Mouse (Mus musculus): ENCODE results near the gene Atrnl1. TPM values are rescaled to one million over a fixed set of nuclear protein-coding genes. Genes with fewer than 3 reads are reported as not detected.

Gene Atrnl1
- polyA plus RNA-seq, 1 experiment from 2014 or later = 9.8 TPM

DNA sequence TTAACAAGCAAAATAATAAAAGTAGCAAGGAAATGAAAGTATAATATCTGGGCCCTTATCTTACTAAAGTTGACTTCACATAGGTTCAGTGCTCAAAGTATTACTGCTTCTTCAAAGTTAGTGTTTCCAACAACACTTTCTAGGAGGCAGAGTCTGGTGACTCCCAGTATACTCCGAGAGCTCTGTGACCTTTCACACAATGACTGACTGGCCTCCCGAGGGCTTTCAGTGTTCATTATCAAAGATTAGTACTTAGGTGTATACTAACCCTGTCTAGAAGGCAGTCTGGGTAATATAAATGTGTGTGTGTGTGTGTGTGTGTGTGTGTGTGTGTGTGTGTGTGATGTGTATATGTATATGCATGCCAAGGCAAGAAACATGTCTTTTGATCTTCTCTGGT is 332.5 kb downstream of the Atrnl1 start:
- Histone ChIP-seq H3K27ac (no peak overlapping the region), H3K9ac (no peak overlapping the region), H3K4me1 (peaks cover 11% of the 10 kb centered on the region), H3K4me2 (no peak overlapping the region), H3K4me3 (no peak overlapping the region), H3K9me3 (no peaks in the 10 kb centered on the region), H3K36me3 (replicated peaks) (no peaks in the 10 kb centered on the region), H3K27me3 (replicated peaks) (no peaks in the 10 kb centered on the region)
- no peak for ATAC-seq (replicated peaks)
- WGBS = 68% methylated on average over 2 of the region's 2 CpGs

DNA sequence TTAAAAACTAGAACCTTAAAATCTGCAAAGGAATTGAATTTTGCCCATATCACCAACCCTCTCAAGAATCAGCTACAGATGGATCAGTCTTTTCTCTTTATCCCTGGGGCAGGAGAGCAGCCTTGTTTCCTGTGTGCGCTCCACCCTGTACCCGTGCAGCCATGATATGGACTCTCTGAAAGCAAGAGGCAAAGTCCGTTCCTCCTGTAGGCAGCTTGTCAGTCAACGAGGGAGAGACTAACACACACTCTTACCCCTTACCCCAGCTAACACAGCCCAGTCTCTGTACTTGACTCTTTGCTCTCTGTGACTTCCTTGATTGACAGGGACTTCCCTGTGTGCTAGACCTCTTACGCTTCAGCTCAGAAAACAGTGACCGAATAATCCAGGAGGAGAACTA is 333.8 kb downstream of the Atrnl1 start:
- H3K36me3 ChIP-seq (replicated peaks) = no peaks in the 10 kb centered on the region
- ATAC-seq (replicated peaks) = no peak
- no peak overlapping the region for H3K4me2 ChIP-seq
- no peaks in the 10 kb centered on the region for H3K9me3 ChIP-seq
- H3K4me3 ChIP-seq = no peak overlapping the region
- H3K27ac ChIP-seq = no peak overlapping the region
- no peaks in the 10 kb centered on the region for H3K27me3 ChIP-seq (replicated peaks)
- H3K4me1 ChIP-seq = peaks cover 11% of the 10 kb centered on the region
- H3K9ac ChIP-seq = no peak overlapping the region
- WGBS = 90% methylated on average over 6 of the region's 6 CpGs

DNA sequence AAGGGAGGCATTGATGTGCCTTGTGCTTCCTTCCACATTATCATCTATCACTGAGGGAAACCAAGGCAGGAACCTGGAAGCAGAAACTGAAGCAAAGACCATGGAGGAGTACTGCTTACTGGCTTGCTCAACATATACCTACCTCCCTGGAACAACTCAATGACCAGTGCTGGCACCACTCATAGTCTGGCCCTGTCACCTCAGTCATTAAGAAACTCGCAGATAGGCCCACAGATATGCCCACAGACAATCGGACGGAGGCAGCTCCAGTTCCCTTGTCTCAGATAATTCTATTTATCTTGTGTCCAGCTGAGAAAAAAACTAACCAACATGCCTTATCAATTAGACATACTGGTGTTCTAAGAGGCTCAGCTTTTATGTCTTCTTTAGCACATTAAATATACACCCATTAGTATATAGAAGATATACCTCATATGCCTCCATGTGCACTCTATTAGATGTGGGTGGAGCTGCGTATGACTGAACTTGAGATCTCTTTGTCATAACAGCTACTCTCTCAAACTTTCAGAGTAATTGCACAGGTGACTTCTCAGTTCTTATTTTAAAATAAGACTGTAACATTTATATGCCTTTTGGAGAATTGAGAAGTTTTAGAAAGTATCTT is 334.9 kb downstream of the Atrnl1 start:
- no peak overlapping the region for H3K4me3 ChIP-seq
- no peak overlapping the region for H3K27ac ChIP-seq
- WGBS = 97% methylated on average over 4 of the region's 4 CpGs
- no peaks in the 10 kb centered on the region for H3K36me3 ChIP-seq (replicated peaks)
- no peak for ATAC-seq (replicated peaks)
- H3K27me3 ChIP-seq (replicated peaks) = no peaks in the 10 kb centered on the region
- peaks cover 11% of the 10 kb centered on the region for H3K4me1 ChIP-seq
- no peaks in the 10 kb centered on the region for H3K9me3 ChIP-seq
- no peak overlapping the region for H3K4me2 ChIP-seq
- H3K9ac ChIP-seq = no peak overlapping the region

DNA sequence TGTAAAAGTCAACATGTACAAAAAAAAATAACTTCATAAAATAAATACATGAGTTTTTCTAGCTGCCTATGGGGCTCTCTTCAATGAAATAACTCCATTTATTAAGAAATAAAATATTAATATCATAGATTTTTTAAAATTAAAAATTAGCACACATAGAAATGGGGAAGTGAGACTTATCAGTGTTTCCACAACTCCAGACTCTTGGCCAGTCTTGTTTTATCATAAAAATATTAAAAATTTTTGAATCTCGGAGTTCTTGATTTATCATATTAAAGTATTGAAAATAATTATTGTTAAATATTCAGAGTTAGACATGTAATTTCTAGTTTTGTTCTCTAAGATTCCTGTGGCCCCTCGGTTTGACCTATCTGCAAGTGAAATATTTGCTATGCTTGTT is 337.7 kb downstream of the Atrnl1 start:
- Histone ChIP-seq H3K4me2 (no peak overlapping the region), H3K9me3 (no peaks in the 10 kb centered on the region), H3K36me3 (replicated peaks) (no peaks in the 10 kb centered on the region), H3K4me3 (no peak overlapping the region), H3K27me3 (replicated peaks) (no peaks in the 10 kb centered on the region), H3K9ac (no peak overlapping the region), H3K27ac (no peak overlapping the region), H3K4me1 (no peaks in the 10 kb centered on the region)
- 94% methylated on average over 2 of the region's 2 CpGs for WGBS
- ATAC-seq (replicated peaks) = no peak

DNA sequence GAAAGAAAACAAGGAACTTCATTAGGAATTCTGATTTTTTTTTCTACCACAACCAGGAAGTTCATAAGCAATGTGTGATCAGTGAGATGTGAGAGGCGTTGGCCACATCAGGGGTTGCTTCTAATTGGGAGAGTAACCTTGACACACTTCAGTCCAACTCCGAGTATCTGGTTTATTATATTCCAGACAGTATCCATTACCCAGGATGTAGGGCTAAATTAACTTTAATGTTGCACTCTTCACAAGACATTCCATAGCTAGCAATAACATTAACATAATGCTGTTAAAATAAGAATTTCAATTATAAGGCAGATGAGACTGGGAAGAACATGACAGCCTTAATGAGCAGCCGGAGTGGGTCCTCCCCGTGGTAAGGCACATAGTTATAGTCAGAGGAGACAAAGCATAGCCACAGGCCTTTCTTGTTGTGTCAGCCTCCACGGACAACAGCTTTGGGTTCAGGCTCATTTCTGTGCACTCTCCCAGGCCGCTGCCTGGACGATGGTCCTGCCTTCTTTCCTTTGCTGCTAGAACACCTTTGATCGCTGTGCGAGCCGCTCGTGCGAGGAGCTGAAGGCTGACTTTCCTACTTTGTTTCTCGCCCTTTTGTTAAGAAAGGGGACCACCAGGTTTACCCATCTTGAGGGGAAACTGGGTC is 338.6 kb downstream of the Atrnl1 start:
- Histone ChIP-seq H3K4me2 (no peak overlapping the region), H3K36me3 (replicated peaks) (no peaks in the 10 kb centered on the region), H3K9me3 (no peaks in the 10 kb centered on the region), H3K4me3 (no peak overlapping the region), H3K4me1 (no peaks in the 10 kb centered on the region), H3K27me3 (replicated peaks) (no peaks in the 10 kb centered on the region), H3K9ac (no peak overlapping the region), H3K27ac (0 out of 2 replicates have a peak overlapping the region, but pooled peaks have one; percentile 30)
- WGBS = 52% methylated on average over 13 of the region's 13 CpGs
- no peak; the same call in 1 of the 2 replicates for ATAC-seq (replicated peaks)

DNA sequence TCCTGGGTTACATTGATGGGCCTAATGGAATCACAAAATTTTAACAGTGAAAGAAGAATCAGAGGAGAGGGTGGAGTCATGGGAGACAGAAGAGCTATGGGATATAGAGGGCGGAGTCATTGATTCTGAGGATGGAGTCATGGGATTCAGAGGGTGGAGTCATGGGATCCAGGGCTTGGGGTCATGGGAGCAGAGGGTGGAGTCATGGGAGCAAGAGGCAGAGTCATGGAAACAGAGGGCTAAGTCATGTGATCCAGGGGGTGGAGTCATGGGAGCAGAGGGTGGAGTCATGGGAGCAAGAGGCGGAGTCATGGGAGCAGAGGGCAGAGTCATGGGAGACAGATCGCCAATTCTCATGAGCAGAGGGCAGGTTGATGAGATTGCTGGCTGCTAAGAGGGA is 343.3 kb downstream of the Atrnl1 start:
- WGBS = 98% methylated on average over 3 of the region's 3 CpGs
- Histone ChIP-seq H3K27me3 (replicated peaks) (no peaks in the 10 kb centered on the region), H3K9me3 (no peaks in the 10 kb centered on the region), H3K4me2 (no peak overlapping the region), H3K4me3 (no peak overlapping the region), H3K36me3 (replicated peaks) (no peaks in the 10 kb centered on the region), H3K9ac (no peak overlapping the region), H3K4me1 (no peaks in the 10 kb centered on the region), H3K27ac (no peak overlapping the region)
- no peak for ATAC-seq (replicated peaks)

DNA sequence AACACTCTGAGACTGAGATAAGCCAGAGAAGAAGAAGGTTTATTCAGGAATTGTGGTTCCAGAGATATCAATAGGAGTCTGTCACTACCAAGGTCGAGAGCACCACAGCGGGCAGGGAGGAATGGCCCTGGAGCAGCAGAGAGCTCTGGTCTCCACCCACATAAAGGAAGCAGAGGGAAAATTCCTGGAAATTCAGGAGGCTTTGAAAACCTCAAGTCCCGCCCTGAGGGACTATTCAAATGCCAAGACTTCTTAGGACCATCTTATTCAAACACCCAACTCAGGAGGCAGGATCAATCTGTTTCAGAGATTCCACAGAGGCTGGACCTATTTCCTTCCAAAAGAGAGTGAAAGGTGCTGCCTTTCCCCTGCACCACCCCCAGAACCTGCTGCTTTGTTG is 345.6 kb downstream of the Atrnl1 start:
- no peak overlapping the region for H3K4me2 ChIP-seq
- no peaks in the 10 kb centered on the region for H3K27me3 ChIP-seq (replicated peaks)
- H3K4me3 ChIP-seq = no peak overlapping the region
- no peaks in the 10 kb centered on the region for H3K36me3 ChIP-seq (replicated peaks)
- 78% methylated on average over 3 of the region's 3 CpGs for WGBS
- no peaks in the 10 kb centered on the region for H3K9me3 ChIP-seq
- H3K27ac ChIP-seq = no peak overlapping the region
- ATAC-seq (replicated peaks) = no peak
- H3K9ac ChIP-seq = no peak overlapping the region
- no peaks in the 10 kb centered on the region for H3K4me1 ChIP-seq

DNA sequence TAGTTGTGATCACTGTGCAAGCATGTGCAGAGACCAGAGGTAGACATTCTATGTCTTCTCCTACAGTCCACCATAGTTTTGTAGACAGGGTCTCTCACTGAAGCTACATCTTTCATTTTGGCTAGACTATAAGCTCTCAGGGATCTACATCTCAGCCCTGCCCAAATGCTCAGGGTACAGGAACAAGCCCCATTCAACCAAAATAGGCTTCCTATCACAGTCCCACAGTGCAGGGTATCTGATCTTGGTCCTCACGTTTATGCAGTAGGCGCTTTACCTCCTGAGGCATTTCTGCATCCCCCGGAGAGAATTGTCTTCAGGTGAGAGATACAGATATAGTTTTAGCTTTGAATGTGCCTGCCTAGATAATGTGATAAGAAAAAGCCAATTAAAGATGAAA is 346.5 kb downstream of the Atrnl1 start:
- H3K4me3 ChIP-seq = no peak overlapping the region
- WGBS = 90% methylated on average over 3 of the region's 3 CpGs
- no peak overlapping the region for H3K27ac ChIP-seq
- peaks cover 6% of the 10 kb centered on the region; the same call in 1 of the 2 replicates for H3K4me1 ChIP-seq
- ATAC-seq (replicated peaks) = no peak
- H3K9ac ChIP-seq = no peak overlapping the region
- no peaks in the 10 kb centered on the region for H3K9me3 ChIP-seq
- no peaks in the 10 kb centered on the region for H3K27me3 ChIP-seq (replicated peaks)
- H3K4me2 ChIP-seq = no peak overlapping the region
- no peaks in the 10 kb centered on the region for H3K36me3 ChIP-seq (replicated peaks)

DNA sequence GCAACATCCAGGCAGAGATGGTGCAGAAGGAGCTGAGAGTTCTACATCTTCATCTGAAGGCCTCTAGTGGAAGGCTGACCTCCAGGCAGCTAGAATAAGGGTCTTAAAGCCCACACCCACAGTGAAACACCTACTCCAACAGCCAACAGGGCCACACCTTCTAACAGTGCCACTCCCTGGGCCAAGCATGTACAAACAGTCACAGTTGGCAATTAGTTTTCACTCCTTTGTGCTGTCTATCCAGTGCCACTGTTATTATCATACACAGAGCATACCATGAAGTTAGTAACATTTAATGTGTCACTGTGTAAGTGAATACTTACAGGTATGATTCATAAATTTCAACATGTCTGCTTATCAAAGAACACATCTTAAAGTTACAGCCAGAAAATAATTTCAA is 347.3 kb downstream of the Atrnl1 start:
- H3K4me3 ChIP-seq = no peak overlapping the region
- peaks cover 8% of the 10 kb centered on the region; the same call in 1 of the 2 replicates for H3K4me1 ChIP-seq
- H3K27ac ChIP-seq = no peak overlapping the region
- H3K9me3 ChIP-seq = no peaks in the 10 kb centered on the region
- H3K4me2 ChIP-seq = no peak overlapping the region
- no peaks in the 10 kb centered on the region for H3K27me3 ChIP-seq (replicated peaks)
- H3K36me3 ChIP-seq (replicated peaks) = no peaks in the 10 kb centered on the region
- no peak overlapping the region for H3K9ac ChIP-seq
- no peak for ATAC-seq (replicated peaks)

DNA sequence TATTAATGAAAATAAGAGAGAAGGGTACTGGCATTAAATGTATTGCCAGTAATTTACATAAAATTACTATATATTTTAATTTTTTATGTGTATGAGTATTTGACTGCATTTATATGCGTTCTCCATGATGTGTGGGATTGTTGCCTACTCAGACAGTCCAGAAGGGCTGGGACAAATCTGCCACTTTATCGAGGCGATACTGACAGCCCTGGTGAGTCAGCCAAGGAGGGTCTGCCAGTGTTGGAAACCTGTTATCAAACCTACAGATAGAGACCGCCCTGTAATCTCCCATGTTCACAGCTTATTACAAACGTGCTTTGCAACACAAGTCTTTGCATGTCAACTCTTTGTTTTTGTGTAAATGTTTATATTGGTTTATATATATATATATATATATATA is 347.9 kb downstream of the Atrnl1 start:
- Histone ChIP-seq H3K4me1 (peaks cover 8% of the 10 kb centered on the region; the same call in 1 of the 2 replicates), H3K4me3 (no peak overlapping the region), H3K4me2 (no peak overlapping the region), H3K27ac (no peak overlapping the region), H3K27me3 (replicated peaks) (no peaks in the 10 kb centered on the region), H3K9me3 (no peaks in the 10 kb centered on the region), H3K9ac (no peak overlapping the region), H3K36me3 (replicated peaks) (no peaks in the 10 kb centered on the region)
- no peak for ATAC-seq (replicated peaks)
- 96% methylated on average over 5 of the region's 5 CpGs for WGBS

DNA sequence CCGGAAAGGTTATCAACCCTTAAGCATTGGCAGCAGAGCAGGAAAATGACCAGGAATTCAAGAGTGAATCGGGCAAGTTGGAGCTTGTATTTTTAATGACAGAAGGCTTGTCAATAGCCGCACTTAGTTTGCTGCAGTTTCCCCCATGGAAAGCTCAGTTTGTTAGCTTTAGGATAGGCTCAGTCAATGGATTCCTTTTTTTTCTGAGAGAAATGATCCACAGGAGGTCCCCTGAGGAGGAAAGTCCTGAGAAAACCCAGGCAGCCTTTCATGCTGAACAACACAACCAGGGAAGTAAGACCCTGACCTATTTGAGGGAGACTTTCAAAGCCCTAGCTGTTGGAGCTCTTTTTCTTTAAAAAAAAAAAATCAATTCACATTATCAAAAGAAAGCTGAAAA is 350.5 kb downstream of the Atrnl1 start:
- H3K4me1 ChIP-seq = peaks cover 8% of the 10 kb centered on the region; the same call in 1 of the 2 replicates
- H3K36me3 ChIP-seq (replicated peaks) = no peaks in the 10 kb centered on the region
- no peak overlapping the region for H3K4me3 ChIP-seq
- 26% methylated on average over 3 of the region's 3 CpGs for WGBS
- H3K27ac ChIP-seq = no peak overlapping the region
- H3K27me3 ChIP-seq (replicated peaks) = no peaks in the 10 kb centered on the region
- no peak for ATAC-seq (replicated peaks)
- no peaks in the 10 kb centered on the region for H3K9me3 ChIP-seq
- no peak overlapping the region for H3K9ac ChIP-seq
- H3K4me2 ChIP-seq = no peak overlapping the region

DNA sequence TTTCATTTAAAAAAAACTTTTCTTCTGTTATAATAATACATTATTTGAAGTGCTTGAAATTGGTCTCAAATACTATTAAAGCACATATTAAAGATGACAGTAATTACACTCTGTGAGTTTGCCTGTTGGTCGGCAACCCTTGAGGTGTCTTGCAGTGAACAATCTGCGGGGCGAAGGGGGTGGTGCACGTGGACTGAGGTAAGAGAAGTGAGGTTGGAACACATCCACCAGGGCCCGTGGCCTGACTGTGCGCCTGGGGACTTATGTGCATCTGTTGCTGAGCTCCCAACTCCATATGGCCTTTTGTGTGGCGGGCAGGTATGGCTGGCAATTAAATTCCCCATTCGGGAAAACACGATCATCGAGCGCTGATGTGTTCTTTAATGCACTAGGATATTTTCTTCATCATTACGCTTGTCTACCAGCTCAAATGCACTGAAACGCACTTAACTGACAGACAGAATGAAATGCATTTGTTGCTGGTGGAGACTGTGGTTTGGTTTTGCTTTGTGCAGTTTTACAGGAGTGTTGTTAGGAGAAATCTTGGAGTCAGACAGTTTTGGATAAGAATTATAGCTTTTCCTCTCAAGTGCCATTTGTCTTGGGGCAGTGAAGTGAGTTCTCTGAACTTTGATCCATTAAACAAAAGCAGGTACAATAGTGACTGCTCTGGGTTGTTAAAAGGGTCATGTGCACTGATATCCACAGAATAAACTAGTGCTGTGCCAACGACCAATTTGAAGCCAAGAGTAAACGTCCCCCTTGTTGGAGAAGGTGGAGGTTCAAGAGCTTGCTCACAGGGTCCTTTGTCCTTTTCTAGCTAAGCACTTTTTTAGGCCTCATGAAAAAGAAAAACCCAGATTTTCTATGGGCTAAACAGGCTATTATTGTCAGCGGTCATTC is 351.2 kb downstream of the Atrnl1 start:
- Histone ChIP-seq H3K27me3 (replicated peaks) (no peaks in the 10 kb centered on the region), H3K4me1 (peaks cover 8% of the 10 kb centered on the region; the same call in 1 of the 2 replicates), H3K9ac (no peak overlapping the region), H3K4me2 (no peak overlapping the region), H3K27ac (no peak overlapping the region), H3K36me3 (replicated peaks) (no peaks in the 10 kb centered on the region), H3K9me3 (no peaks in the 10 kb centered on the region), H3K4me3 (no peak overlapping the region)
- WGBS = 54% methylated on average over 16 of the region's 16 CpGs
- ATAC-seq (replicated peaks) = no peak

All from midbrain, embryonic 15.5 days (tissue).